Mouse (Mus musculus) hindbrain, embryonic 11.5 days (tissue): ENCODE data around the gene Troap. TPM values are rescaled to one million over a fixed set of nuclear protein-coding genes. Genes with fewer than 3 reads are reported as not detected.
"Not testable (repeated sequence)": the region's sequence is repeated elsewhere in the genome, so short reads cannot be mapped to it uniquely, and the experiment has no call there.

Source experiments
- ATAC-seq: fragments of 200-750 bp; cut with Nextera tagmentation; 2 replicates; pipeline ENCODE4 v1.8.0; 2017; ENCODE audit warnings: mild to moderate bottlenecking, moderate TSS enrichment, moderate library complexity; ENCODE audit not compliant: low FRiP score
- DNase-seq: peaks from one replicate; pipeline ENCODE4 v3.0.0-alpha.2; 2015; ENCODE audit warnings: low spot score
- H3K27ac ChIP-seq: fragments of 300-500 bp; sonication (generic); 2 replicates; pipeline ENCODE4 v1.5.1; 2014; ENCODE audit warnings: mild to moderate bottlenecking, low read depth, low read length
- H3K27me3 ChIP-seq: fragments of 300-500 bp; sonication (generic); 2 replicates; pipeline ENCODE4 v1.6.1; 2014; ENCODE audit warnings: mild to moderate bottlenecking, low read length, moderate library complexity, mixed read lengths; ENCODE audit not compliant: control insufficient read depth, insufficient read depth
- H3K36me3 ChIP-seq: fragments of 300-500 bp; sonication (generic); 2 replicates; pipeline ENCODE4 v1.6.1; 2014; ENCODE audit warnings: mild to moderate bottlenecking, low read length, moderate library complexity, mixed read lengths; ENCODE audit not compliant: control insufficient read depth, insufficient read depth
- H3K4me1 ChIP-seq: fragments of 300-500 bp; sonication (generic); replicated peaks from 2 replicates; pipeline ENCODE4 v1.6.1; 2014; ENCODE audit warnings: low read length, mixed read lengths; ENCODE audit not compliant: control insufficient read depth, insufficient read depth
- H3K4me2 ChIP-seq: fragments of 300-500 bp; sonication (generic); replicated peaks from 2 replicates; pipeline ENCODE4 v1.6.1; 2014; ENCODE audit warnings: mild to moderate bottlenecking, low read depth, low read length
- H3K4me3 ChIP-seq: fragments of 300-500 bp; sonication (generic); 2 replicates; pipeline ENCODE4 v1.5.1; 2014; ENCODE audit warnings: low read depth, low read length
- H3K9ac ChIP-seq: fragments of 300-500 bp; sonication (generic); 2 replicates; pipeline ENCODE4 v1.6.1; 2014; ENCODE audit warnings: low read depth, low read length
- H3K9me3 ChIP-seq: fragments of 300-500 bp; sonication (generic); 2 replicates; pipeline ENCODE4 v1.6.1; 2016; ENCODE audit warnings: low read length; ENCODE audit not compliant: control insufficient read depth
- WGBS: fragments of 180-500 bp; shearing (Covaris S2); extraction: QIAGEN DNeasy Blood & Tissue Kit; methylation state at CpG from one replicate; pipeline ENCODE4 v1.1.7; 2014; 5-methylcytosine and 5-hydroxymethylcytosine counted together
- polyA plus RNA-seq: library from polyadenylated mRNA; unstranded; fragments of >200 nt; fragmentation: Nextera tagmentation; extraction: Ambion mirVana; gene quantifications from 2 replicates; pipeline ENCODE4 v1.2.1, GENCODE M21; 2014

The Troap gene
- polyA plus RNA-seq, 1 experiment from 2014 or later: 22.9 TPM

DNA sequence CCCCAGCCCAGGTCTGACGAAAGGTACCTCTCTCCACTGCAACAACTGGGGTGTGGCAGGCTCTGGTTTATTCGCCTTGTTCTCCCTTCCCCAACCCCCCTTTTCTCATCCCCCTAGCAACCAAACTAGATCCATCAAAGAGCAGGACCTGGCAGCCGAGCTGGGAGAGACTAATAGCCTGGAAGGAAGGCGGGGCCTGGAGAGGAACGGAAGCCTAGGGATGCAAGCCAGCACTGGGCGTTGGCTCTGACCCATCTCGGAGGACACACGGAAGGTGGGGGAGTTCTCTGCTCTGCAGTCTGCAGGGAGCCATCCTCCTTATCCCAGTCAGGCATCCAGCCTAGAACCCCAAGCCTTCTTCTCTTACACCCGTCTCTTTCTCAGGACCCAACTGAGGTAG lies 21.0 kb upstream of the Troap start:
- WGBS: 9% methylated on average over 9 of the region's 9 CpGs
- H3K36me3 ChIP-seq: no peaks in the 10 kb centered on the region
- no peak overlapping the region for H3K4me3 ChIP-seq
- no peak overlapping the region for H3K9ac ChIP-seq
- ATAC-seq (no peak), DNase-seq (peak; percentile 47)
- H3K4me1 ChIP-seq: peaks cover 13% of the 10 kb centered on the region
- H3K27me3 ChIP-seq: peaks cover 59% of the 10 kb centered on the region
- no peaks in the 10 kb centered on the region for H3K9me3 ChIP-seq
- no peak overlapping the region for H3K27ac ChIP-seq
- no peak overlapping the region for H3K4me2 ChIP-seq

DNA sequence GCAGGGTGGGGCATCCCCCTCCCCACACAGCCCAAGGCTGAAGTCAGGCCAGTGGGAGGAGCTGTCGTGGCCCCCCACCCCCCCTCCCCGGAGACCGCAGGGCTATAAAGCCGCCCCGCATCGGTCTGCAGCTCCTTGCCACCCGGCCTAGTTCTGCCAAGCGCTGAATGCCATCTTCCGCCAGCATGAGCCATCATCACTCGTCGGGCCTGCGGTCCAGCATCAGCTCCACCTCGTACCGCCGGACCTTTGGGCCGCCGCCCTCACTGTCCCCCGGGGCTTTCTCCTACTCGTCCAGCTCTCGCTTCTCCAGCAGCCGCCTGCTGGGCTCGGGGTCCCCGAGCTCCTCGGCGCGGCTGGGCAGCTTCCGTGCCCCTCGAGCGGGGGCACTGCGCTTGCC lies 19.3 kb upstream of the Troap start, which contains the start of gene Prph:
Gene Prph (plus strand): TSS at position 135 of the 400 bp plus-strand sequence.
- DNase-seq: no peak
- Histone ChIP-seq H3K36me3 (no peaks in the 10 kb centered on the region), H3K4me1 (peaks cover 13% of the 10 kb centered on the region), H3K27me3 (peaks cover 63% of the 10 kb centered on the region), H3K27ac (no peak within 1 kb of the TSS), H3K9ac (no peak within 1 kb of the TSS), H3K4me2 (peak within 1 kb of the TSS; percentile 48), H3K9me3 (no peaks in the 10 kb centered on the region), H3K4me3 (peak within 1 kb of the TSS; percentile 31)
- no peak for ATAC-seq
- WGBS: 4% methylated on average over 30 of the region's 30 CpGs

DNA sequence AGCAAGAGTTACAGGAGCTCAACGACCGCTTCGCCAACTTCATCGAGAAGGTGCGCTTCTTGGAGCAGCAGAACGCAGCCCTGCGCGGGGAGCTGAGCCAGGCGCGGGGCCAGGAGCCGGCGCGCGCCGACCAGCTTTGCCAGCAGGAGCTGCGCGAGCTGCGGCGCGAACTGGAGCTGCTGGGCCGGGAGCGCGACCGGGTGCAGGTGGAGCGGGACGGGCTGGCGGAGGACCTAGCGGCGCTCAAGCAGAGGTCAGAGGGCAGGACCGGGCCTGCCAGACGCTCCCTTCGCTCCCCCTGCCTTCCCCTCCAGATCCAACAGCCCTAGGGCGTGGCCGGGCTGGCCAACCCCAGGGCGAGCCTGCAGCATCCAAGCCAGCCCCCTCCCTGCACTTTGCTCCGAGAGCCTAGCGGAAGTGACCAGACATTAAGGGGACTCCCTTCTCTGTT lies 18.8 kb upstream of the Troap start:
- Histone ChIP-seq H3K4me3 (peak overlapping the region; percentile 31), H3K9ac (no peak overlapping the region), H3K36me3 (no peaks in the 10 kb centered on the region), H3K4me1 (peaks cover 13% of the 10 kb centered on the region), H3K9me3 (no peaks in the 10 kb centered on the region), H3K4me2 (peak overlapping the region; percentile 48), H3K27ac (no peak overlapping the region), H3K27me3 (peaks cover 63% of the 10 kb centered on the region)
- ATAC-seq: no peak
- WGBS: under 1% methylated on average over 34 of the region's 37 CpGs
- DNase-seq: peak; percentile 63

DNA sequence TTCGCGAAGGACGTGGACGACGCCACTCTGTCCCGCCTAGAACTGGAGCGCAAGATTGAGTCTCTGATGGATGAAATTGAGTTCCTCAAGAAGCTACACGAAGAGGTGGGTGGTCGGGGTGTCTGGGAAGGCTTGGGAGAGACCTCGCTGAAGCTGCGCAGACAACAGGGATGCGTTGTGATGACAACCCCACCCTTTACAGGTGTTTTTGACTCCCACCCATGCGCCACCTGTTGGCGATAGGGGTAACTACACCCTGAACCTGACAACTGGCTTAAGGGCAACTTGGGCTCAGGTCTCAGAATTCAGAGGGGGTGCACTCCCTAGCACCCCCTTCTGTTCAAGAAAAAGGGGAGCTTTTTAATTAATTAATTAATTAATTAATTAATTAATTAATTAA lies 18.0 kb upstream of the Troap start:
- Histone ChIP-seq H3K4me1 (peaks cover 13% of the 10 kb centered on the region), H3K36me3 (no peaks in the 10 kb centered on the region), H3K4me2 (peak overlapping the region; percentile 7; the same call in 1 of the 2 replicates), H3K27ac (no peak overlapping the region), H3K9ac (no peak overlapping the region), H3K9me3 (no peaks in the 10 kb centered on the region), H3K4me3 (peak overlapping the region; percentile 31; the same call in 1 of the 2 replicates), H3K27me3 (peaks cover 63% of the 10 kb centered on the region)
- ATAC-seq: no peak
- 5% methylated on average over 14 of the region's 14 CpGs for WGBS
- peak; percentile 64 for DNase-seq

DNA sequence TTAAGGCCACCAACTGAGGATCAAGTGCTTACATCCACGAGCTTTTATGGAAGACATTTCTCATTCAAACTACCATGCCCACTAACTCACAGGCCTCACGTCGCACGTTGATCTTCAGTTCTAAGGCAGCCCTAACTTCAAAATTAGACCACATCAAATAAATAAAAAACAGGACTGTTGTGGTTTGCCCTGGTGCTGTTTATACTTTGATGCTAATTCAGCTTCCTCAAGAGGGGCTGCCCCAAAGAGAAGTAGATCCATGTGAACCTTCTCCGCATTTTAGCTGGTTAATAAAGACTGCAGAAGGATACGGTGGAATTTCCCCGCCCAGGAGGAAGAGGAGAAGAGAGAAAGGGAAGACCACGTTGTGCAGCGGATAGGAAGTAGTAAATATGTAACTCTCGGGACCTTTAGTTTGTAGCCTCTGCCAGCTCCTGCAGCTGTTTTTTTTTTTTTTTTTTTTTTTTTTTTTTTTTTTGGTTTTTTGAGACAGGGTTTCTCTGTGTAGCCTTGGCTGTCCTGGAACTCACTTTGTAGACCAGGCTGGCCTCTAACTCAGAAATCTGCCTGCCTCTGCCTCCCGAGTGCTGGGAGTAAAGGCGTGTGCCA lies 8.7 kb upstream of the Troap start:
- Histone ChIP-seq H3K36me3 (no peaks in the 10 kb centered on the region), H3K4me1 (no peaks in the 10 kb centered on the region), H3K4me3 (no peak overlapping the region), H3K4me2 (no peak overlapping the region), H3K27me3 (no peaks in the 10 kb centered on the region), H3K9ac (no peak overlapping the region), H3K27ac (no peak overlapping the region), H3K9me3 (no peaks in the 10 kb centered on the region)
- 82% methylated on average over 12 of the region's 12 CpGs for whole genome bisulfite sequencing
- ATAC-seq (no peak), DNase-seq (no peak)

DNA sequence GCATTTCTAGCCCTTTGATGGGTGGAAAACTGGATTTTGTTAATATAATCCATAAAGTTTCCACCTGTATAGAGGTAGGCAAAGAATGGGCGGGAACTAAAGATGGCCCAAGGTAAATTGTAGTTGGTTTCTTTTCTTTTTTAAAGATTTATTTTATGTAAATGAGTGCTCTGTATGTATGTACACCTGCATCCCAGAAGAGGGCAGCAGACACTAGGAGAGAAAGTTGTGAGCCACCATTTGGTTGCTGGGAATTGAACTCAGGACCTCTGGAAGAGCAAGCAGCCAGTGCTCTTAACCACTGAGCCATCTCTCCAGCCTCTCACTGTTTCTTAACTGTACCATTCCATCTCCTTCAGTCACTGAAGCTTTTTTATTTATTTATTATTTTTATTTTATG lies 2.4 kb upstream of the Troap start:
- WGBS: 80% methylated on average over 1 of the region's 1 CpGs
- Histone ChIP-seq H3K4me2 (no peak overlapping the region), H3K4me3 (no peak overlapping the region), H3K27me3 (no peaks in the 10 kb centered on the region), H3K27ac (no peak overlapping the region), H3K9me3 (no peaks in the 10 kb centered on the region), H3K4me1 (peaks cover 4% of the 10 kb centered on the region), H3K9ac (no peak overlapping the region), H3K36me3 (no peaks in the 10 kb centered on the region)
- DNase-seq (no peak), ATAC-seq (no peak)

DNA sequence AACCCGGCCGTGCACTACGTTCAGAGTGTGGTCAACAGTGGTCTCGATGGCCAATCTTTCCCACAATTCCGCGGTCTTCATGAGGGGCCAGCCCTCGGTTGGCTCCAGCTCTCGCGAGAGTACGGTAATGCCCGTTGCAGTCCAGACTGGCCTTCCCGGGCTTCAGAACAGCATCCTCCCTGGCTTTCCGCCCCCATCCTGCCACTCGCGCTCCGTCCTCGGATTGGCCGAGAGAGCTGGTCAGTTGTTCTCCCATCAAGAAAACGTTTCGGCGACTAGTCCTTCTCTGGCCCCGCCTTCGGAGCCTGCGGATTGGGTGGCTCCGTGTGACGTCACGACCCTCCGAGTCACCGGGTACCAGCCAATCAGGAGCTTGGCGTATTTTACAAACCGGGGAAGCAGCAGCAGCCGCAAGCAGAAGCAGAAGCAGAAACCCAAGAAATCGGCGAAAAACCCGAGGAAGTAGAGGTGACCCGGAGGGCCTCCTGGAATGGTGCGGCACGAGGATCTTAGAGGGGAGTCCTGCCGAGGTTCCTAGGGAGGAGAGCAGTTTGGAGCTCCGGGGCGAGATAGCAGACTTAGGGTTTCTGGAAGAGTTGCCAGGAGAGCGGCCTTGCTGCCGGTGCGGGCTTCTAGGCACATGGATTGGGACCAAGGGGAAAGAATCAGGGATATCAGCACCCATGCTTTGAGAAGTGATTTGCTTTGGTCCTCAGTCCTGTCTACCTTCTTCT lies 392 bp downstream of the Troap start:
- DNase-seq (peak; percentile 98), ATAC-seq (peak; percentile 99)
- 0% methylated on average over 44 of the region's 44 CpGs for WGBS
- Histone ChIP-seq H3K27ac (peak overlapping the region; percentile 92), H3K4me3 (peak overlapping the region; percentile 69), H3K4me2 (peak overlapping the region; percentile 84), H3K9ac (peak overlapping the region; percentile 82), H3K27me3 (no peaks in the 10 kb centered on the region), H3K4me1 (peaks cover 4% of the 10 kb centered on the region), H3K36me3 (0 out of 2 replicates have a peak, but pooled peaks cover 3% of the 10 kb centered on the region), H3K9me3 (no peaks in the 10 kb centered on the region)

DNA sequence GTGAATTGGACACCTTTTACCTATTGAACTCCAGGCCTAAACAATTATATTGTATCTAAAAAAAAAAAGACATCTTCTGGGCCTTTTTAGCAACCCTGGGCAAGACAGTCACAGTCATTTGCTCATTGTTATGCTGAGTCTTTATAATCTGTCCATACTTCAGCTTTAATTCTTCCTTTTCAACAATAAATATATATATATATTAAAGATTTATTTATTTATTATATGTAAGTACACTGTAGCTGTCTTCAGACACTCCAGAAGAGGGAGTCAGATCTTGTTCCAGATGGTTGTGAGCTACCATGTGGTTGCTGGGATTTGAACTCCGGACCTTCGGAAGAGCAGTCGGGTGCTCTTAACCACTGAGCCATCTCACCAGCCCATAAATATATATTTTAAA lies 1.6 kb downstream of the Troap start:
- not testable (repeated sequence) for ATAC-seq, H3K4me2 ChIP-seq, H3K36me3 ChIP-seq, H3K4me1 ChIP-seq, H3K27ac ChIP-seq, DNase-seq, H3K9me3 ChIP-seq, H3K27me3 ChIP-seq, H3K9ac ChIP-seq
- H3K4me3 ChIP-seq: peak overlapping the region; percentile 69
- WGBS: 97% methylated on average over 3 of the region's 3 CpGs
